Mouse (Mus musculus) granulocyte monocyte progenitor cell, adult 5-6 weeks (primary cell): Measurements from ENCODE around the gene Ranbp1. TPM values are rescaled to one million over a fixed set of nuclear protein-coding genes. Genes with fewer than 3 reads are reported as not detected.

Experiments
- ATAC-seq: replicated peaks from 2 replicates; pipeline ENCODE4 v1.8.0; 2016; ENCODE audit warnings: mild to moderate bottlenecking, moderate TSS enrichment, inconsistent platforms; ENCODE audit not compliant: poor library complexity, severe bottlenecking
- total RNA-seq, 2 experiments: library from RNA; stranded (forward) in 1 of 2; stranded (reverse) in 1 of 2; fragments of 200-712, 200-1000 nt in 1 of 2; fragments of >200 nt in 1 of 2; fragmentation: Nextera tagmentation in 1 of 2; gene quantifications; 2 replicates each; pipeline ENCODE4 v1.2.3; 2014 to 2017

The Ranbp1 gene
- total RNA-seq (2014; fragmentation: Nextera tagmentation): 485 and 506 TPM in 2 replicates
- 446 and 556 TPM in 2 replicates for total RNA-seq (2017)

- ATAC-seq: peak; percentile 75
Measured at GRCm38 (mm10) chr16:18248433-18249363, at the start of gene Ranbp1, which contains the start of gene Trmt2a. Ranbp1 (minus strand) TSS chr16:18248732. Trmt2a (plus strand) TSS chr16:18248679.

GRCm38 (mm10) chr16:18289614-18290013 is 41.1 kb upstream of the Ranbp1 start:
- peak; percentile 16 for ATAC-seq

- ATAC-seq: peak; percentile 91
Measured at GRCm38 (mm10) chr16:18289067-18289588, 40.6 kb upstream of the Ranbp1 start, which contains the start of gene Dgcr8. Dgcr8 (minus strand) TSS chr16:18289246.

GRCm38 (mm10) chr16:18288581-18289061 is 40.1 kb upstream of the Ranbp1 start:
- peak; percentile 72 for ATAC-seq

GRCm38 (mm10) chr16:18288166-18288565 is 39.6 kb upstream of the Ranbp1 start:
- ATAC-seq: no peak

- ATAC-seq: no peak
Measured at GRCm38 (mm10) chr16:18275166-18275565, 26.6 kb upstream of the Ranbp1 start.

GRCm38 (mm10) chr16:18268182-18268581 is 19.6 kb upstream of the Ranbp1 start:
- ATAC-seq: no peak

GRCm38 (mm10) chr16:18265024-18265423 is 16.5 kb upstream of the Ranbp1 start:
- no peak for ATAC-seq

- ATAC-seq: no peak
Measured at GRCm38 (mm10) chr16:18258221-18258620, 9.7 kb upstream of the Ranbp1 start, which contains the start of gene Gm49776. Gm49776 (minus strand) TSS chr16:18258321.

GRCm38 (mm10) chr16:18253866-18254265 is 5.3 kb upstream of the Ranbp1 start:
- ATAC-seq: no peak

- no peak for ATAC-seq
Measured at GRCm38 (mm10) chr16:18252736-18253135, 4.2 kb upstream of the Ranbp1 start.

GRCm38 (mm10) chr16:18250828-18251790 is 2.6 kb upstream of the Ranbp1 start:
- ATAC-seq: no peak

GRCm38 (mm10) chr16:18250231-18250630 is 1.7 kb upstream of the Ranbp1 start:
- no peak for ATAC-seq

- ATAC-seq: peak; percentile 68
Measured at GRCm38 (mm10) chr16:18249364-18249967, 934 bp upstream of the Ranbp1 start.

GRCm38 (mm10) chr16:18247521-18248399 is 772 bp downstream of the Ranbp1 start:
- 0 out of 2 replicates have a peak, but pooled peaks have one; percentile 5 for ATAC-seq

GRCm38 (mm10) chr16:18241581-18241980 is 7.0 kb downstream of the Ranbp1 start:
- ATAC-seq: no peak

- no peak for ATAC-seq
Measured at GRCm38 (mm10) chr16:18236676-18237501, 11.6 kb downstream of the Ranbp1 start.
